Mouse (Mus musculus): Measurements from ENCODE around the gene Nub1.

GRCm38 (mm10) chr5:24719852-24720251, 34.5 kb downstream of the Nub1 start:
- TF ChIP-seq CTCF (IDR thresholded peaks at IDR 0.05; ENCODE audit: control insufficient read depth, insufficient read depth, insufficient read length) (no peak), MYOG (IDR thresholded peaks at IDR 0.05; ENCODE audit: control insufficient read depth, extremely low read depth, insufficient read length) (no peak)

All from C2C12 (cell line).